15 mouse cellular contexts compared by ENCODE assay signal in genomic region chr13:6029461-6029860, GRCm38 (mm10).
A peak's percentile ranks its signal among the peaks of the same experiment; 100 is the strongest.
DNase-seq lines count a peak whose midpoint lies in the region; ATAC-seq and TF ChIP-seq lines count a peak whose summit lies in the region.
"Had no signal": no experiment of that assay in that cellular context is flagged by ENCODE, and none has a peak within 500 bp of the region (broad histone marks: within the 10 kb centered on the region; RNA-seq: fewer than 3 reads in every experiment).

No protein-coding gene starts in this region.

- DNase-seq in A20 (ENCODE audit: low read depth, low spot score) = peak; percentile 2
- peak; percentile 69 for DNase-seq in embryonic facial prominence, embryonic 14.5 days (ENCODE audit: low spot score)
- peak; percentile 34 for DNase-seq in mesoderm, embryonic 11.5 days (ENCODE audit: low read depth, low spot score)
- no peak for DNase-seq in layer of hippocampus, postnatal 14 days (ENCODE audit: low spot score in 2 of 2)
- no peak for DNase-seq in left cerebral cortex, adult 2 months (ENCODE audit: extremely low spot score in 1 of 2, low spot score in 2 of 2)
- no peak for DNase-seq in kidney, postnatal 25 days
- DNase-seq: cerebellum, postnatal 25 days; kidney, adult 9 months; layer of hippocampus, adult 9-11 months; liver, embryonic 13.5 days; thymus, adult 2 months had no signal

- no peak overlapping the region for H3K4me3 ChIP-seq in forebrain, embryonic 13.5 days
- no peak overlapping the region for H3K4me3 ChIP-seq in forebrain, embryonic 12.5 days (replicated peaks)
- H3K4me3 ChIP-seq in embryonic facial prominence, embryonic 14.5 days (ENCODE audit: low read depth, low read length) = no peak overlapping the region
- no peak overlapping the region for H3K4me3 ChIP-seq in left cerebral cortex, adult 2 months
- H3K4me3 ChIP-seq: hindbrain, embryonic 12.5 days; liver, embryonic 13.5 days had no signal

- H3K36me3 ChIP-seq in forebrain, embryonic 13.5 days (ENCODE audit: poor library complexity, severe bottlenecking) = no peaks in the 10 kb centered on the region
- no peaks in the 10 kb centered on the region for H3K36me3 ChIP-seq in forebrain, embryonic 12.5 days (replicated peaks)
- no peaks in the 10 kb centered on the region for H3K36me3 ChIP-seq in embryonic facial prominence, embryonic 14.5 days (ENCODE audit: control insufficient read depth, insufficient read depth, low read length)
- H3K36me3 ChIP-seq: hindbrain, embryonic 12.5 days; liver, embryonic 13.5 days had no signal

- no peak for TF ChIP-seq CTCF in left cerebral cortex, adult 2 months (IDR thresholded peaks at IDR 0.05)

- intact Hi-C loops in left cerebral cortex, adult 2 months (cut with DNase I) = no loop called here

- no peaks in the 10 kb centered on the region for H3K27me3 ChIP-seq in forebrain, embryonic 13.5 days
- no peaks in the 10 kb centered on the region for H3K27me3 ChIP-seq in forebrain, embryonic 12.5 days
- H3K27me3 ChIP-seq in embryonic facial prominence, embryonic 14.5 days (replicated peaks; ENCODE audit: control insufficient read depth, insufficient read depth, low read length) = no peaks in the 10 kb centered on the region
- H3K27me3 ChIP-seq: hindbrain, embryonic 12.5 days; liver, embryonic 13.5 days; Patski had no signal

- 92% methylated on average over 6 of the region's 6 CpGs for WGBS in forebrain, embryonic 13.5 days
- WGBS in forebrain, embryonic 12.5 days = 83% methylated on average over 6 of the region's 6 CpGs
- WGBS in embryonic facial prominence, embryonic 14.5 days = 42% methylated on average over 6 of the region's 6 CpGs

- peak; percentile 38; the same call in 1 of the 2 replicates for ATAC-seq in forebrain, embryonic 13.5 days
- ATAC-seq in forebrain, embryonic 12.5 days (ENCODE audit: low FRiP score) = no peak
- ATAC-seq in embryonic facial prominence, embryonic 14.5 days (ENCODE audit: low read depth) = no peak

- H3K9me3 ChIP-seq in forebrain, embryonic 13.5 days (replicated peaks) = no peaks in the 10 kb centered on the region
- no peaks in the 10 kb centered on the region for H3K9me3 ChIP-seq in forebrain, embryonic 12.5 days
- H3K9me3 ChIP-seq in embryonic facial prominence, embryonic 14.5 days (ENCODE audit: control insufficient read depth, low read length) = no peaks in the 10 kb centered on the region
- H3K9me3 ChIP-seq: hindbrain, embryonic 12.5 days; liver, embryonic 13.5 days had no signal

- H3K27ac ChIP-seq in forebrain, embryonic 13.5 days = no peak overlapping the region
- H3K27ac ChIP-seq in forebrain, embryonic 12.5 days = no peak overlapping the region
- no peak overlapping the region for H3K27ac ChIP-seq in embryonic facial prominence, embryonic 14.5 days (replicated peaks; ENCODE audit: low read depth, low read length)
- H3K27ac ChIP-seq in left cerebral cortex, adult 2 months = no peak overlapping the region
- H3K27ac ChIP-seq: hindbrain, embryonic 12.5 days; liver, embryonic 13.5 days had no signal

- H3K4me2 ChIP-seq in forebrain, embryonic 13.5 days = no peak overlapping the region
- no peak overlapping the region for H3K4me2 ChIP-seq in forebrain, embryonic 12.5 days
- H3K4me2 ChIP-seq in embryonic facial prominence, embryonic 14.5 days (ENCODE audit: low read depth, low read length) = no peak overlapping the region
- H3K4me2 ChIP-seq: hindbrain, embryonic 12.5 days; liver, embryonic 13.5 days had no signal

- no peak overlapping the region for H3K9ac ChIP-seq in forebrain, embryonic 13.5 days
- no peak overlapping the region for H3K9ac ChIP-seq in forebrain, embryonic 12.5 days
- no peak overlapping the region for H3K9ac ChIP-seq in embryonic facial prominence, embryonic 14.5 days (ENCODE audit: low read depth, low read length)
- H3K9ac ChIP-seq: hindbrain, embryonic 12.5 days; liver, embryonic 13.5 days had no signal

- H3K4me1 ChIP-seq in forebrain, embryonic 13.5 days = no peaks in the 10 kb centered on the region
- peaks cover 4% of the 10 kb centered on the region; the same call in 1 of the 2 replicates for H3K4me1 ChIP-seq in forebrain, embryonic 12.5 days
- H3K4me1 ChIP-seq in embryonic facial prominence, embryonic 14.5 days (ENCODE audit: control insufficient read depth, insufficient read depth, low read length) = 0 out of 2 replicates have a peak, but pooled peaks cover 12% of the 10 kb centered on the region
- H3K4me1 ChIP-seq: hindbrain, embryonic 12.5 days; liver, embryonic 13.5 days had no signal

Comparison
In these comparisons a context has a peak if more than half of its experiments do, and no peak if none do; other contexts are left out.
1. DNase-seq: peak in A20 (single experiment), embryonic facial prominence, embryonic 14.5 days (single experiment) and mesoderm, embryonic 11.5 days (single experiment); none in layer of hippocampus, postnatal 14 days (0 of 2), left cerebral cortex, adult 2 months (0 of 2) and kidney, postnatal 25 days (0 of 2).